Mouse (Mus musculus): Measurements from ENCODE around the gene Hand2.

Hand2 gene

GRCm38 (mm10) chr8:57325111-57325891 lies 4.5 kb downstream of the Hand2 start:
- WGBS = 8% methylated on average over 21 of the region's 21 CpGs

GRCm38 (mm10) chr8:57326091-57327065 lies 5.6 kb downstream of the Hand2 start:
- 18% methylated on average over 27 of the region's 27 CpGs for WGBS

GRCm38 (mm10) chr8:57327281-57328160 lies 6.7 kb downstream of the Hand2 start:
- 7% methylated on average over 29 of the region's 29 CpGs for WGBS

- 3% methylated on average over 42 of the region's 42 CpGs for WGBS
Measured at GRCm38 (mm10) chr8:57328161-57328920, 7.6 kb downstream of the Hand2 start.

- WGBS = 2% methylated on average over 19 of the region's 19 CpGs
Measured at GRCm38 (mm10) chr8:57328931-57329341, 8.2 kb downstream of the Hand2 start.

- WGBS = 34% methylated on average over 2 of the region's 2 CpGs
Measured at GRCm38 (mm10) chr8:57330106-57330505, 9.3 kb downstream of the Hand2 start.

- 2% methylated on average over 29 of the region's 29 CpGs for WGBS
Measured at GRCm38 (mm10) chr8:57331727-57332630, 11.2 kb downstream of the Hand2 start.

- 3% methylated on average over 26 of the region's 26 CpGs for WGBS
Measured at GRCm38 (mm10) chr8:57332676-57333482, 12.1 kb downstream of the Hand2 start.

- 4% methylated on average over 9 of the region's 9 CpGs for WGBS
Measured at GRCm38 (mm10) chr8:57333483-57333770, 12.6 kb downstream of the Hand2 start.

GRCm38 (mm10) chr8:57333795-57334551 lies 13.2 kb downstream of the Hand2 start:
- WGBS = 2% methylated on average over 41 of the region's 41 CpGs

GRCm38 (mm10) chr8:57334714-57335113 lies 13.9 kb downstream of the Hand2 start:
- WGBS = 7% methylated on average over 5 of the region's 5 CpGs

- 42% methylated on average over 4 of the region's 4 CpGs for WGBS
Measured at GRCm38 (mm10) chr8:57337271-57338030, 16.7 kb downstream of the Hand2 start.

- WGBS = 14% methylated on average over 14 of the region's 14 CpGs
Measured at GRCm38 (mm10) chr8:57339711-57340650, 19.2 kb downstream of the Hand2 start.

- 5% methylated on average over 41 of the region's 41 CpGs for WGBS
Measured at GRCm38 (mm10) chr8:57340840-57341540, 20.2 kb downstream of the Hand2 start.

GRCm38 (mm10) chr8:57341541-57341840 lies 20.7 kb downstream of the Hand2 start:
- WGBS = 13% methylated on average over 6 of the region's 6 CpGs

Measured in cerebral cortex, adult 2 months (tissue).